Mouse (Mus musculus): ENCODE measurements at regions not wholly inside any gene's neighbourhood (a gene's known extent, or its start where the extent isn't known, plus 50 kb on each side); places are given as distances from the start of the nearest gene placed in this dataset.
A peak's percentile ranks its signal among the peaks of the same experiment; 100 is the strongest.
"Not testable (repeated sequence)": the region's sequence is repeated elsewhere in the genome, so short reads cannot be mapped to it uniquely, and the experiment has no call there.

DNA sequence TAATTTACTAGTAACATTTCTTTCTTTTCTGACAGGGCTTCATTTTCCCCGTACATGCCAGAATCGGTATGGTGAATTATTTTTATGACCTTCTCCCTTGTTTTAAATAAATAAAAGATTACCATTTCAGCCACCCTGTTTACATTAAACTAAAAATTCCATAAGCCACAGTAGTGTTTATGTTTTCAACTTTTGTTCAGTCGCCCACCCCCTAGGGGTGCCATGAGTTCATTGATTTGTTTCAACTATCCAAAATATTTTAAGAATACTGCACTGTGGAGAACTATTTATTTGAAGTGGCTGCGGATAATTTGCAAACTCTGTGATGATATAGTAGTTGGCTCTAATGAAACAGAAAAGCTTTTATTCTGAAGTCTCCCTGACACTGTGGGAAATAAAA lies 132.9 kb downstream of the Tfec start:
- Histone ChIP-seq H3K4me2 (replicated peaks) (no peak overlapping the region), H3K27me3 (replicated peaks) (no peaks in the 10 kb centered on the region), H3K27ac (no peak overlapping the region), H3K4me3 (no peak overlapping the region), H3K36me3 (no peaks in the 10 kb centered on the region), H3K9ac (no peak overlapping the region), H3K4me1 (no peaks in the 10 kb centered on the region), H3K9me3 (no peaks in the 10 kb centered on the region)
- no peak for ATAC-seq (ENCODE audit: low FRiP score, low read depth)
- 63% methylated on average over 4 of the region's 4 CpGs for WGBS

DNA sequence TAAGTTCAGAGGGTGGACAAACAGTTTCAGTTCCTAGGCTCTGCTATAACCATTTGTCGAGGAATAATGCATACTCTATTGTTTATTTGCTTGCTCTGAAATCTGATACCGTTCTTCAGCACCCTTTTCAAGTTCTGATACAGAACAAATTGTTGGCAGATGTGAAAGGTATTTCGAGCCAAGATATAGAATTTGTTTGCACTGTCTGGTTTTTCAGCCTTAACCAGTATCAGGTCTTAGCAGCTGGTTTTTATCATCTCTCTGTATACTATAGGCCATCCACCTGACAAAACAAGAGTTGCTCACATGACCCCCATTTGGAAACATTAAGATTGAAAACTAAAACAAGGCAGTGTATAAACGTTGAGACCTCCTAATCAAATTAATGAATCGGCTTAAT lies 133.5 kb downstream of the Tfec start:
- Histone ChIP-seq H3K9ac (no peak overlapping the region), H3K9me3 (no peaks in the 10 kb centered on the region), H3K4me3 (no peak overlapping the region), H3K36me3 (no peaks in the 10 kb centered on the region), H3K4me2 (replicated peaks) (no peak overlapping the region), H3K27me3 (replicated peaks) (no peaks in the 10 kb centered on the region), H3K27ac (no peak overlapping the region), H3K4me1 (no peaks in the 10 kb centered on the region)
- 75% methylated on average over 5 of the region's 5 CpGs for WGBS
- ATAC-seq (ENCODE audit: low FRiP score, low read depth), result no peak

DNA sequence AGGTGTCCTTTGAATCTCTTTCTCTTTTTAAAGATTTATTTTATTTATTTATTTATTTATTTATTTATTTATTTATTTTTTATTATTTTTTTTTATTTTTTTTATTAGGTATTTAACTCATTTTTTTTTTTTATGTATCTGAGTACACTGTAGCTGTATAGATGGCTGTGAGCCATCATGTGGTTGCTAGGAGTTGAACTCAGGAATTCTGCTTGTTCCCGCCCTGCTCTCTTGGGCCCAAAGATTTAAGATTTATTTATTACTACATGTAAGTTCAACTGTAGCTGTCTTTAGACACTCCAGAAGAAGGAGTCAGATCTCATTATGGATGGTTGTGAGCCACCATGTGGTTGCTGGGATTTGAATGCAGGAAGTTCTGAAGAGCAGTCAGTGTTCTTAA lies 143.2 kb downstream of the Tfec start:
- not testable (repeated sequence) for H3K4me2 ChIP-seq (replicated peaks); H3K27me3 ChIP-seq (replicated peaks); H3K9me3 ChIP-seq; H3K36me3 ChIP-seq; H3K9ac ChIP-seq; H3K4me3 ChIP-seq; H3K4me1 ChIP-seq; H3K27ac ChIP-seq
- peak; percentile 76; the same call in 1 of the 2 replicates for ATAC-seq (ENCODE audit: low FRiP score, low read depth)
- 42% methylated on average over 1 of the region's 1 CpGs for WGBS

DNA sequence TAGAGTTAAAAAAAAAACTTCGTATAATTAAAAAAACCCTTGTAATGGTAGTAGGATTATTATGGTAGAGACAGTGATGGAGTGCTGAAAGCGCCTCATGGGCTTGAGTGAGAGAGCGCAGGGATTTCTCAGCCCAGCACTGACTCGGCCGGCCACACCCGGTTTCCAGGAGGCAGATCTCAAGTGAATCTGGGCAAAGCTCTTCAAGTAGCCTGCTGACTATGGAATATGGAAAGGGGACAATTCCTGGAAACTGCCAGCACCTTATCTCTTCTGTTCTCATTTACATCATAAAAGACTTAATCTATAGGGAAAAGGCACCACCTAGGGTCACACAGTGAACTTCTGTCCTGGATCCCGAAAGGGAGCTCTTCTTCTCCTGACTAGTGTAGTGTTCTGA lies 165.1 kb downstream of the Tfec start:
- ATAC-seq (ENCODE audit: low FRiP score, low read depth), result no peak
- Histone ChIP-seq H3K4me2 (replicated peaks) (no peak overlapping the region), H3K4me1 (no peaks in the 10 kb centered on the region), H3K9me3 (no peaks in the 10 kb centered on the region), H3K27me3 (replicated peaks) (no peaks in the 10 kb centered on the region), H3K27ac (no peak overlapping the region), H3K36me3 (no peaks in the 10 kb centered on the region), H3K9ac (no peak overlapping the region), H3K4me3 (no peak overlapping the region)
- WGBS, result 84% methylated on average over 7 of the region's 7 CpGs

DNA sequence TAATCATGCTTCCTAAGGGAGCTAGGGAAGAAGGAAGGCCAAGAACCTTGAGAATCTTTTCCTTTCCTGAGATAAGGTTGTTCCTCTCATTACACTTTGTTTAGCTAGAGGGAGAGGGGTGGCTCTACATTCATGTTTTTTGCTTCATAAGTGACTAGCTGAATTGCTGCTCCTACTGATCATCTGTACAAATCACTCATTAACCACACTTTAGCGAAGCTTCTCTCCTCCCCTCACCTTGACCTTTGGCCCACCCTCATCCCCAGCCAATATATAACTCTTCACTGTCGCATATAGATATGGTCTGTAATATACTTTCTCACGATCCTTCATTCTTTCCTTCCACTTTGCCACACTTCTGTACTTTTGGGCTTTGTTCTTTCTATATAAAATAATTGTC lies 166.1 kb downstream of the Tfec start:
- Histone ChIP-seq H3K4me3 (no peak overlapping the region), H3K27me3 (replicated peaks) (no peaks in the 10 kb centered on the region), H3K27ac (no peak overlapping the region), H3K36me3 (no peaks in the 10 kb centered on the region), H3K4me2 (replicated peaks) (no peak overlapping the region), H3K4me1 (peaks cover 2% of the 10 kb centered on the region; the same call in 1 of the 2 replicates), H3K9me3 (no peaks in the 10 kb centered on the region), H3K9ac (no peak overlapping the region)
- 77% methylated on average over 3 of the region's 3 CpGs for WGBS
- ATAC-seq (ENCODE audit: low FRiP score, low read depth), result no peak

DNA sequence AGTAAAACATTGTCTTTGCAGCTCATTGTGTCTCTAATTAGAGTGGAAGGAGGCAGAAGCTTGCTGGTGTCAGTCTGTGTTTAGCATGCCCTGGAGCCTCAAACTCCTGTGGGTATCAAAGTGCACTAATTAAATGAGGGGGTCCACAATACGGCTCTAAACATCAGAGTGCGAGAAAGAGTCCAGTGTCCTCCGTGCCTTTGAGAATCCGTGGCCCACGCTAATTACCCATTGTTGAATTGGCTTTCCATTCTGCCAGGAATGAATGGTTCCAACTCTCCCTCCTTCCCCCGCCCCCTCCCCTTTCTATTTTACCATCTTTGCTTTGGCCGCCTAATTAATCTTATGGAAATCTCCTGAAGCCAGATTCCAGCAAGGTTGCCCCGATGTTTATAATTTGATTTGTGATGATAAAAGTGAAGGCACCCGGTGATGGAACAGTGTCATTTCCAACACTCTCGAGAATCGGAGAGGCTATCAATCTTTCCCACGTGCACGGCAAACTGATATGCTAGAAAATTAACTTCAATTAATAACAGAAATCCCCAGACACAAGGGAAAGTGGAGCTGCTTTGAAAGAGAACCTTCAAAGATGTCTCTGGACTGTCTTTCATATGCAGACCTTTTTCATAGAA lies 170.9 kb downstream of the Tfec start:
- no peaks in the 10 kb centered on the region for H3K36me3 ChIP-seq
- peaks cover 4% of the 10 kb centered on the region; the same call in 1 of the 2 replicates for H3K4me1 ChIP-seq
- H3K4me2 ChIP-seq (replicated peaks), result peak overlapping the region; percentile 44
- no peak overlapping the region for H3K27ac ChIP-seq
- ATAC-seq (ENCODE audit: low FRiP score, low read depth), result peak; percentile 90
- H3K9ac ChIP-seq, result no peak overlapping the region
- H3K9me3 ChIP-seq, result no peaks in the 10 kb centered on the region
- H3K4me3 ChIP-seq, result no peak overlapping the region
- WGBS, result 14% methylated on average over 13 of the region's 13 CpGs
- no peaks in the 10 kb centered on the region for H3K27me3 ChIP-seq (replicated peaks)

DNA sequence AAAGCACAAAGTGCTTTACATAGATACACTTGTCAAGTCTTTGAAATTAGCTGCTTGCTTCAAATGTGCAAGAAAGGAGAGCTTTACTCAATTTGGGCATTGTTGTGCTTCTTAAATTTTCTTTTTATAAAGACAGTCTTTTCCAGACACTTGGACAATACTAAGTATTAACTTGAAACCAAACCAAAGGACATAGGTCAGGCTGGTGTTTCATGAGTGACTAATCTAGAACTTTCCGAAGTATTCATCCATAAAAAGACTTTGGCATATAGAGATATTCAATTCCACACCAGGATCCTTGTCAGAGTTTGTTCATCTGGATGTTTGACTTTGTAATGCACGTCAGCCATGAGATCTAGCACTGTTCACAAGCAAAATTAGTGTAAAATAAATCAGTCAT lies 173.0 kb downstream of the Tfec start:
- no peak overlapping the region for H3K4me3 ChIP-seq
- H3K27me3 ChIP-seq (replicated peaks), result no peaks in the 10 kb centered on the region
- no peak overlapping the region for H3K9ac ChIP-seq
- H3K9me3 ChIP-seq, result no peaks in the 10 kb centered on the region
- no peak overlapping the region for H3K4me2 ChIP-seq (replicated peaks)
- no peaks in the 10 kb centered on the region for H3K36me3 ChIP-seq
- ATAC-seq (ENCODE audit: low FRiP score, low read depth), result no peak
- H3K4me1 ChIP-seq, result peaks cover 4% of the 10 kb centered on the region; the same call in 1 of the 2 replicates
- H3K27ac ChIP-seq, result no peak overlapping the region
- 87% methylated on average over 2 of the region's 2 CpGs for WGBS

DNA sequence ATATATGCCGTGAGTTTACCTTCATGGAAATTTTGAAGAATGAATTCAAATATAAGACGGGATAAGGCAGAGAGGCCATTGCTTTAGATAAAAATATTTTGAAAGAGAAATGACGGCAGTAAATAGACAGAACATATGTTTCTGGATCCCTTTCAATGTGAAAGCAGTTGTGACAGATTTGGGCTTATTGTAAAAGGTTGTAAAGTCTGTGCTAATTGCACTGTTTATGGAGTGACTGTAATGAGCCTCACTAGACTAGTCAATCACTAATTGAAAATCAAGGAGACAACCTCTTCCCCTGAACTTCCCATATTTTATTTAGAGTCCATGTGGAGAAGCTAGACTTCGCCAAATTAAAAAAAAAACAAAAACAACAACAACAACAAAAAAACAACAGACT lies 193.7 kb downstream of the Tfec start:
- H3K9ac ChIP-seq, result no peak overlapping the region
- no peak for ATAC-seq (ENCODE audit: low FRiP score, low read depth)
- H3K27me3 ChIP-seq (replicated peaks), result no peaks in the 10 kb centered on the region
- H3K9me3 ChIP-seq, result no peaks in the 10 kb centered on the region
- no peak overlapping the region for H3K27ac ChIP-seq
- no peaks in the 10 kb centered on the region for H3K4me1 ChIP-seq
- H3K4me2 ChIP-seq (replicated peaks), result no peak overlapping the region
- 90% methylated on average over 4 of the region's 4 CpGs for WGBS
- no peak overlapping the region for H3K4me3 ChIP-seq
- H3K36me3 ChIP-seq, result no peaks in the 10 kb centered on the region

DNA sequence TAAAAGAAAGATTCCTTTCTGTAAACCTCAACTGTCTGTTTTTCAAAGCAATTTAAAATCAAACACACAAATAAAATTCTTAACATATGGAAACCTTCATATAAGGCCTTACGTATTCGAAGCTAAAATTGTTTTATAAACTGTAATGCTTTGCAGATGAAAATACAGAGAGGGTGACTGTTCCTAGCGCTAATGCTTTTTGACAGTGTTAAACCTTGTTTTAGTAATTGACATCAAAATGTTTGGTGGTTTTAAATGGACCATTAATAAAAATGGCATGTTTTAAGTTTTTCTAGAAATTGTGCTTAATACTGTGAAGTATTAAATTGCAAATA lies 194.9 kb downstream of the Tfec start:
- H3K27me3 ChIP-seq (replicated peaks), result no peaks in the 10 kb centered on the region
- 83% methylated on average over 3 of the region's 3 CpGs for WGBS

DNA sequence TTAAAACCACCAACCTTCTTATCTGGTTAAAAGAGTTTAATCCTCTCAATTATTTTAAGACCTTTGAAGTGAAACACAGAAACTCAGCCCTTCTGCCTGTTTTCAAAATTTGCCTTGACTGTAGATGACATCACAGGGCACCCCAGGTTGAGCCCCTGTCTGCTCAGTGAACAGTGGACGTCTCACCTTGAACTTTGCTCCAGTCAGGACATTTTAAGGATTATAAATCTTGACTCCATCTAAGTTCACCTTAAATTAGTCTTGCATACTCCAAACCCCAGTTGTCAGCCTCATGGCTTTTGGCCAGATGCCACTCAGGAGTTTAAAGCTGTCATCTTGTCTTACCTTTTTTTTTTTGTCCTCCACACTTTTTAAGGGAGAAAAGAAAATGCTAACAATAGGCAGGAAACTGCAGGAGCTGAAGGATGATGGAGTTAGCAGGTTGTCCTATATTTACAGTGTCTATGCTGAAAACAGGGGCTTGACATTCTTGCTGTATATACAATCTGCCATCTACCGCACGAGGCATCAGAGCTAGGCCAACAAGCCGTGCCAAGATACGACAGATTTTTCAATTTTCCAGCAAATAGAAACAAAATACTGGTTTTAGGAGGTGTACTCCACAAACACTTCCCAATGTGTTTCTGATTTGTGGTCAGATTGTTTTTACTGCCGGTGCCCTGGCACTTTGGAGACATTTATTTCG lies 195.4 kb downstream of the Tfec start:
- Histone ChIP-seq H3K27ac (no peak overlapping the region), H3K36me3 (no peaks in the 10 kb centered on the region), H3K9me3 (no peaks in the 10 kb centered on the region), H3K4me1 (no peaks in the 10 kb centered on the region), H3K9ac (no peak overlapping the region), H3K27me3 (replicated peaks) (no peaks in the 10 kb centered on the region), H3K4me2 (replicated peaks) (no peak overlapping the region), H3K4me3 (no peak overlapping the region)
- ATAC-seq (ENCODE audit: low FRiP score, low read depth), result no peak
- WGBS, result 83% methylated on average over 7 of the region's 7 CpGs

More for the DNA sequence above, 194.9 kb downstream of the Tfec start:
- Histone ChIP-seq H3K4me3 (no peak overlapping the region), H3K27ac (no peak overlapping the region), H3K4me1 (no peaks in the 10 kb centered on the region), H3K9me3 (no peaks in the 10 kb centered on the region), H3K9ac (no peak overlapping the region), H3K36me3 (no peaks in the 10 kb centered on the region), H3K4me2 (replicated peaks) (no peak overlapping the region)
- no peak for ATAC-seq (ENCODE audit: low FRiP score, low read depth)

DNA sequence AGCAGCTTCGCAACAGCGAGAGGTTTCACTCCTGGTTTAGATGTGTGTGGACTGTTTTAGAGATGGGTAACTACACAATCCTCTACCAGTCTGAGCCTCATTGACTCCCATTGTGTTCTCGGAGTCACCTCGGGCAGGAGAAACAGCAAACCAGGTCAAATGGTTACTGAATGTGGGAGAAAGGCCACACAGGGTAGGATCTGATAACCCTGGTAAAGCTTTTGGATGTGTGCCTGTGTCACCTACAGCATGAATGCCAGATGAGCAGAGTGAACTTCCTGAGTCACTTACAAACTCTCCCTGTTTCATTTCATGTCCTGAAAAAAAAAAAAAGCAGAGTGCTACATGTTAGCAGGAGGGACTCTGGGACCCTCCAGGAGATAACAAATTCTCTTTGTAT lies 201.0 kb downstream of the Tfec start:
- 81% methylated on average over 4 of the region's 4 CpGs for WGBS
- H3K9ac ChIP-seq, result no peak overlapping the region
- H3K9me3 ChIP-seq, result no peaks in the 10 kb centered on the region
- no peaks in the 10 kb centered on the region for H3K36me3 ChIP-seq
- H3K27me3 ChIP-seq (replicated peaks), result no peaks in the 10 kb centered on the region
- no peak overlapping the region for H3K27ac ChIP-seq
- H3K4me2 ChIP-seq (replicated peaks), result no peak overlapping the region
- ATAC-seq (ENCODE audit: low FRiP score, low read depth), result no peak
- H3K4me1 ChIP-seq, result no peaks in the 10 kb centered on the region
- no peak overlapping the region for H3K4me3 ChIP-seq

DNA sequence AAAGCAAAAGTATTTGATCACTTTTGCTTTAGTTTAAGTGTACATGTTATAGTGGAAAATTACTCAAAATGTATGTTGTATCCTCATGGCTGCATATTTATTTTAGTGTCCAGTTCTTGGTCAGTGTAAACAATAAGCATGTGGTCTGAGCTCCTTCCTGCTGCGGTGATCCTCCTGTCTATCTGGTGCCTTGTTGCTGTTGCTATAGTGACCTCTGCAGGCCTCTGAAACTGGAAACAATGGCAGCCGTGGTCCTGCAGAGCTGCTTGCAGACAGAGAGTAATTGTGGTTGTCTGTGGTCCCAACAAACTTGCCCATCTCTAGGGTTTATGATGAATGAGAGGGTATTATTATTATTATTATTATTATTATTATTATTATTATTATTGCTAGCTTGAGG lies 230.2 kb downstream of the Tfec start:
- ATAC-seq (ENCODE audit: low FRiP score, low read depth), result peak; percentile 88
- H3K4me1 ChIP-seq, result peaks cover 6% of the 10 kb centered on the region; the same call in 1 of the 2 replicates
- H3K27ac ChIP-seq, result no peak overlapping the region
- 0 out of 2 replicates have a peak, but pooled peaks cover 5% of the 10 kb centered on the region for H3K9me3 ChIP-seq
- no peak overlapping the region for H3K4me3 ChIP-seq
- H3K4me2 ChIP-seq (replicated peaks), result no peak overlapping the region
- H3K27me3 ChIP-seq (replicated peaks), result no peaks in the 10 kb centered on the region
- no peaks in the 10 kb centered on the region for H3K36me3 ChIP-seq
- H3K9ac ChIP-seq, result no peak overlapping the region
- 0% methylated on average over 2 of the region's 2 CpGs for WGBS

DNA sequence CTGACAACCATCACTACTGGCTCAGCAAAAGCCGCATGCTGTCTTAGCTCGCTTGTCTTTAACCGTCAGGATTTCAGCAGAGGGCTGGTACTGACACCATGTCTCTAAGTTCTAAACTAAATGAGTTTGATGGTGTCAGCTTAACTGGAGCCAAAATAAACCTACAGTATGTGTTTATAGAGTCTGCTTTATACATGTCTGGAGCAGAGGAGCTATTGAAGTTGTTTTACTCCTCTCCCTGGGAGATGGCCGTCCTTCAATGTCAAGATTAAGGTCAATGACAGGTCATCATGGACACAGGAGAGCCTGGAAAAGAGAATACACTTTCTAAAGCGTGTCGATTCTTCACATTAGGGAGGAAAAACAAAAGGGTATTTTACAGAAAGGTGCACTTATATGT lies 231.0 kb downstream of the Tfec start:
- peaks cover 6% of the 10 kb centered on the region; the same call in 1 of the 2 replicates for H3K4me1 ChIP-seq
- no peaks in the 10 kb centered on the region for H3K27me3 ChIP-seq (replicated peaks)
- H3K27ac ChIP-seq, result no peak overlapping the region
- H3K9ac ChIP-seq, result no peak overlapping the region
- H3K36me3 ChIP-seq, result no peaks in the 10 kb centered on the region
- 0 out of 2 replicates have a peak, but pooled peaks cover 5% of the 10 kb centered on the region for H3K9me3 ChIP-seq
- H3K4me2 ChIP-seq (replicated peaks), result no peak overlapping the region
- WGBS, result 17% methylated on average over 6 of the region's 6 CpGs
- peak; percentile 66; the same call in 1 of the 2 replicates for ATAC-seq (ENCODE audit: low FRiP score, low read depth)
- no peak overlapping the region for H3K4me3 ChIP-seq

Data from neural tube, embryonic 12.5 days (tissue).